Mouse (Mus musculus) telencephalon, adult 2 months (tissue): ENCODE data around the gene Sde2.

ENCODE experiments used
- DNase-seq: peaks from one replicate; pipeline ENCODE4 v3.0.0-alpha.2; 2011; ENCODE audit warnings: low read depth, low spot score

Sde2 gene

DNA sequence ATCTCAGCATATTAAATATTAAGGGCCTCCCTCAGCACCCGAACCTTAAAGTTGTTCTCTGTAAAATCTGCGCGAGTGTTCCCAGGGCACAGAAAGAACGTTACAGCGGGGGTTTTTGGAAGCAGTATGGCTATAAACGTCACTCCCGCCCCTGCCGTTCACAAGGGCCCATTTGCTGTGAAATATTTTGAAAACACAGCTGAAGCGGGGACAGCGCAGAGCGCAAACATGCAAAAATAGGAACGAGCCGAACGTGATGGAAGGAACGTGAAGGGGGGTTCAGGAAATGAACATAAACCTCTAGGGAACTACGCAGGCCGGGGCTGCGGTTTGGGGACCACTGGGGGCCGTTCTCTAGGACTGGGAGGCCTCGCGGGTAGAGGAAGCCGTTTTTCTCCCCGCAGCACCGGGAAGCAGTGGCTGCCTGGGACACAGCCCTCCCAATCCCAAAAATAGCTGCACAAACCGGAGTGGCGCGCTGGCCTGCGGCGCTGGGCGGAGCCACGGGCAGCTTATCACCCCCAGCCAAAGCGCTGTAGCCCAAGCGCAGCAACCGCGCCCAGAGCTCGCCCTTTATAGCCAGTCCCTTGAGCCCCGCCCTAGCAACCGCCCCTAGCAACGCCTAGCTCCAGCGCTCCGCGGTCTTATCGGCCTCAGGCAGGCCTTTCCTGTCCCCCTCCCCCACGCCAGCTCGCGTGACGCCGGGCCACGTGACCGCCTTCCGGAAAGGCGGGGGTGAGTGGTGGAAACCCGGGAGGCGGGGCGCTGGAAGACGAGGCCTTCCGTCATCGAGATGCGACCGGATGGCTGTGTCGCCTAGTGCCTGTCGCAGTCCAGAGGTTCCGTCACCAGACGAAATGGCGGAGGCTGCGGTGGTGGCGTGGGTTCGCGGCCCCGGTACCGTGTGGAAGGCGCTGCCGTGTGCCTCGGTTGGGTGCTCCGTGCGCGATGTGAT, at the start of gene Sde2:
Gene Sde2 (plus strand): TSS at position 812 of the 955 bp plus-strand sequence.
- peak; percentile 99 for DNase-seq

DNA sequence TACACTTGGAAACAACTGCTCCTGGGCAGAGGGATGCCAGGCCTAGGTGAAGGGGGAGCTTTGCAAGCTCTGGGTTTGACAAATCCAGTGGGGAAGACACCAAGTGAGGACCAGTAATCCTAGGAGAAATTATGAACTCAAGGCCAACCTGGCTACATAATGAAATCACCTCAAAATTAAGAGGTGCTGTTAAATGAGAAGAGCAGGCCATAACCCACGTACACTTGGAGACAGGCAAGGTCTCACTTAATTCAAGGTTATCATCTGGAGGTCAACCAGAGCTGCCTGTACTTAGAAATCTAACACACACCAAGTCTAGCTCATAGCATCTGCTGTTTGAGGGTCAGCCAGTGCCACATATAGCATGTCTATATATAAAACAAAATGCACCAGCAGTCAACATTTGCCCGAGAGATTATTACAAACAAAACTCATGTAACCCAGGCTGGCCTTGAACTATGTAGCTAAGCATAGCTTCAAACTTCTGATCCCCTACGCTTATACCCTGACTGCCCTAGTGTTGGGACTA, 49.4 kb upstream of the Sde2 start:
- DNase-seq: no peak

DNA sequence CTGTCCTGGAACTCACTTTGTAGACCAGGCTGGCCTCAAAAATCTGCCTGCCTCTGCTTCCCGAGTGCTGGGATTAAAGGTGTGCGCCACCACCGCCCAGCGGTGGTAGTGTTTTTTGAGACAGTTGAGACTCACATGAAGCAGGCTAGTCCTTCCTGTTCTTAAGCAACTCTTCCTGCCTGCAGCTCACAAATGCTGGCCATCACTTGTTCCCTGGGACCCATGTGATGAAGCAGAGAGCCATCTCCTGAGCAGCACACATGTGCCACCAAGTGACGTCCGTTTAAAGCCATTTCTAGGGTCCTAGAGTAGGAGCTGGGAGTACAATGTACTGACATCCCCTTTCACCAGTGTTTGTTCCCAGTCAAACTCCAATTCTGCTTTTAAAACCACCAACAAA, 47.0 kb upstream of the Sde2 start:
- no peak for DNase-seq

DNA sequence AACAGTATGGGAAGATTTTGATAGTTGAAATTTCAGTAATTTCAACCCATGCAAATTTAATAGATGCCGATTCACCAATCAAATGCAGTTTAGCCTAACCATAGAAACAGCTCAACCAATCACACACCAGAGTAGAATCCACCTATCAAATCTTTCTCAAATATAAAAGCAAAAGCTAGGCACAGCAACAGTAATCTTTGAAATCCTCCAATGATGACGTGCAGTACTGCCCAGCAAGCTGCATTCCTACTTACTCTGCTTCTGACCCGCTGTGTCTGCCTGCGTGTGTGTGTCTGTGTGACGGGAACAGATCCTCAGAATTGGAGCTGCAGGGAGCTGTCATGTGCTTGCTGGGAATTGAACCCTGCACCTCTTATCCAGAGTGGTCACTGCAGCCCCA, 42.1 kb upstream of the Sde2 start:
- DNase-seq: no peak

DNA sequence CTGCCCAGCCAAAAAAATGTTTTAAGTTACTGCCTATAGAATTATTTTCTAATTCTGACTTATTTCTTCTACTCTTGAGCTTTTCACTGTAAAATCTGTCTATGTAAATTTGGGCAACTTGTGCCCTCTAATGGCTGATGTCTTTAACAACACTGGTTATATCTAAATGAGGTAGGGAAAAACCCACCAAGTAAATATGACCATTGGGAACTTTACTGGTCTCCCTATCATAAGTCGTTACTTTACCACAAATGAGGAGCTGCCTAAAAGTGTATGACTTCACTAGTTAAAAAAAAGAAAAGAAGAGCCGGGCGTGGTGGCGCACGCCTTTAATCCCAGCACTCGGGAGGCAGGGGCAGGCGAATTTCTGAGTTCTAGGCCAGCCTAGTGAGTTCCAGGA, 40.0 kb upstream of the Sde2 start:
- DNase-seq: no peak

DNA sequence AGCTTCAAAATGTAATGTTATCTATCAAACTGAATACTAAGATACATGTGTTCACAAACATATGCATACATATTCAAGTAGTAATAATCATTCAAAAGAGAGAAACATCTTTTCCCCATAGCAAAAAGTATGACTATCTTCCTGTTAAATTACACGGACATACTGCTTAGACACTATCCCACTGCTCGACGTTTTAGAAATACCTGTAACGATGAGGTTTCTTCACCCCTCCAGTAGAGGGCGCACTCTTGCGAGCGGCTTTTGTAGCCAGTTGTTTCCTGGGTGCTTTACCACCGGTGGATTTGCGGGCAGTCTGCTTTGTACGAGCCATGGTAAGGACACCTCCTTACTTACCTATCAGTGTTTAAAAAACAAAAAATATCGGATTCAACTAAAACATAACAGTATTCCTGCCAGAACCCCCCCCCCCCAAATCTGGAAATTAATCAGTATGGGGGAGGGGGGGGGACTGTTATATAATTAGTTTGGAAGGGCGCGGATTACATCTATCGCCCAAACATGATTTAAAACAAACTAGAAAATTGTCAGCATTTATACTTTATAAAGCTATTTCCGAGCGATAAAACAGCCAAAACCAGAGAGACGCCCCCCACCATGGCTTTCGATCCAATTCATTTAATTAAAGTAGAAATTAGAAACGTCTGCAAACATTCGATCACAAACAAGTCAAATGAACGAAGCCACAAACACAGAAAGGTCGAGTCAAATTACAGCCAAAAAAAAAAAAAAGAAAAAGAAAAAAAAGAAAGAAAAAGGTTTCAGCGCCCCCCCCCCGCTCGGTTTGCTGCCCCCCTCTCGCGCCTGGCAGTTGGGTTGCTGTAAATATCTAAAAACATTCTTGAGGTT, 39.1 kb upstream of the Sde2 start:
- DNase-seq: no peak

DNA sequence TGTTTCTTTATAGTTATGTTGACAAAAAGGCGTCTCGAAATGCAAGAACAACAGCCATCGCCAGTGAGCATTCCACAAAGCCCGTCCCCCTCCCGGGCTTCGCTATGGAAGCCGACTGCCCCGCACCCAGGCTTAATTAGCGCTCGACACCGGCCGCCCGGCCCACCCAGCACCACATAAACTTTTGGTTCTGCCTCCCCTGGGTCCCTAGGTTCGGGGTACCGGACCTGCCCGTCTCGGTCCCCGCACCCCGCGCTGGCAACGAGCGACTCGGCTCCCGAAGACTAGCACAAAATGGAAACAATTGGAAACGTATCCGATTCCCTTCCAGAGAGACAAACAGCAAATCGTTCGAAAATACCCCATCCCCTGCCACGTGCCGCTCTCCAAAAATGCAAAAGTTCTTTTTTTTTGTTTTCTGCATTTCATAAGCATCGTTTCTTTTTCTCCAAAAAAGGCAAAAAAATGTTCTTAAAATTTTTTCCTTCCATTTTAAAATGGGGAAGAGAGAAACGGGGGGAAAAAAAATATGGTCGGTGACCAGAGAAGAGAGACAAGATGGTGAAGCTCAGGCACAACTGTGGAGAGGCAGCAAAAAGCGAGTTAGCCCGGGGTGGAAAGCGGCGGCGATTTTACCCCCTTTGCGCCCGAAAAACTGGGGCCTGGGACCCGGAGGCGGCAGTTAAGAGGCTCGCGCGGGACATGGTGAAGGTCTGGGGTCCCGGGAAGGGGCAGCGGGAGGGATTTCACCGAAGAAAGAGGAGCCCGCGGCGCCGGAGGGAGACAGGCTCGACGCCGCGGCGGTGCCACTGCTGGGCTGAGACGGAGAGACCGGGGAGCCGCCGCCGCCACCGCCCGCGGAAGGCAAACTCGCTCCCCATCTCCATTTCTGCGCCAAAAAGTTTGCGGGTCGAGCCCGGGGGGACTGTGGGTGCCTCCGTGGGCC, 38.2 kb upstream of the Sde2 start:
- no peak for DNase-seq

DNA sequence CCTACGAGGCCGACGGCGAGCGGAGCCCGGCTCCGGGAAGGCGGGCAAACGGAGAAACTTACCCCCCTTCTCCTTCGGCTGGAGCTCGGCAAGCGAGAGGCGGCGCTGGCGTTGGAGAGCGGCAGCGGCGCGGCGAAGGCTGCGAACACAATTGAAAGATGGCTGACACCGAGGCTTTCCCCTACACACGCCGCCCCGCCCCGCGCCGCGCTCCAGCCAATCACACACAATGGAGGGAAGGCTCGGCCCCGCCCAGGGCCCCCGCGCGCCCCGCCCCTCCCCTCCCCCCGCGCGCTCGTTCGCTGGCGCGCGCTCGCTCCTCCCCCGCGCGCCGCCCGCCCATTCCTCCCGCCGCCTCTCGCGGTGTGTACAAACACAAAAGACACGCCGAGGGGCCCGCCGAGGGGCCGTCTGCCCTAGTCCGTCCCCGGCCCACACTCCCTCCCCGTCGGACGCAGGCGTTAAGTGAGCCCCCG, 37.5 kb upstream of the Sde2 start:
- DNase-seq: peak; percentile 72

DNA sequence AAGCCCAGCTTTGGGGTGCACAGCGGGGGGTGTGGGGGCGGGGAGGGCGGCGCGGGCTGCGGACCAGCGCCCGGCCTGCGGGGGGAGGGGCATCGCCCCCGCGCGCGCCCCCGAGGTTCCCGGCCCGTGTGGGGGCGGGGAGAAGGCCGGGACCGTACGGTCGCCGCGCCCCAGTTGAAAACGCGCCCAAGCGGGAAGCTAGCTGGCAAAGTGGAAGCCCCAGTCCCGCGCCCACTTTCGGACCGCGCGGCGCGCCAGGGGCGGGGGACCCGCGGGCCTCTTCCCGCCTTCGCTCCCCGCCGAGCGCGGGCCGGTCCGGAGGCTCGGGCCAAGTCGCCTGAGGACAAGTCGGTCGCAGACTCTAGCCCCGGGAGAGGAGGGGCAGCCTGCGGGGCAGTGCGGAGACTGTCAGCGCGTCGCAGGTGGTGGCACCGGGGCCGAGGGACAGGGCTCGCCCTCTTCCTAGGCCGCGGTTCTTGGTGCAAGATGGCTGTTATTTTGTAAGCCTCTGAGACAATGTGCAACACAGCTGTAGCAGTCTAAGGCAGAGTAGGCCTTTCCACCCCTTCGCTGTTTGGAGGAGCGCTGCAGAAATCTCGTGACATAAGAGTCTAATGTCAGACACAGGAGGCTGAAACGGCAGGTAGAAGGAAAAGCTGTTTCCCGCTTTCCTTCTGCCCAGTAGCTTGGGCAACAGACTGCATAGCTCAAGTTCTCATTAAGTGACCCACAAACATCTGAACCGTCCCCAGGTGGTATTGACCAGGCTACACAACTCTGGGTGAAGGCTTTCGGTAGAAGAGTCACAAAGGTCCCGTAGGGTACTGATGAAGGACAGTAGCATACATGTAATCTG, 36.8 kb upstream of the Sde2 start, which contains the start of gene H3f3a:
Gene H3f3a (minus strand): TSS at position 59 of the 856 bp plus-strand sequence.
- no peak for DNase-seq

DNA sequence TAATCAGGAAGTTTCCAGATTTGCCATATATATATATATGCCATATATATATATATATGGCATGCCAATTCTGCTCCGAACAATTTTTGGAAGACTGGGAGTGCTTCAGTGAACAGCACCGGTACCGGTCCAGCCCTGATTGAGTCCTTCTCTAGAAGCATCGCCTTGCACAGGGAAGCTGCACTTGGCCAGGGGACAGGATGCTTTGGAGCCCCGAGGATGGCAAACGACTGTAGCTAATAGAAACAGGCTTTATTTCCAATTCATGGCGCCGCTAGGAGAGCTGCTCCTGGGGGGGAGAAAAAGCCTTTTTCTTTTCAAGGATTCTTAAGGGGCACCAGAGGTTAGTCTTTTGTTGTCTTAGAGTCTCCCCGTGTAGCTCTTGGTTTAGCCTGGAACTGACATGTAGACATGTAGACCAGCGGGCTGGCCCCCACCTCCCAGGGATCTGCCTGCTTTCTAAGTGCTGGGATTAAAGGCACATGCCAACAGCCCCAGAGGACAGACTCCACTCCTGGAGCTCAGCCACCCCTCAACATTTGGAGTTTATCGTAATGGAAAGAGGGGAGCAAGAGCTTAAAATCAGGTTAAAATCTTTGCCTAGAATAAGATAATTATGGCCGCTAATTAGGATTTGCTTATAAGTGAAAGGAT, 35.4 kb upstream of the Sde2 start:
- no peak for DNase-seq

DNA sequence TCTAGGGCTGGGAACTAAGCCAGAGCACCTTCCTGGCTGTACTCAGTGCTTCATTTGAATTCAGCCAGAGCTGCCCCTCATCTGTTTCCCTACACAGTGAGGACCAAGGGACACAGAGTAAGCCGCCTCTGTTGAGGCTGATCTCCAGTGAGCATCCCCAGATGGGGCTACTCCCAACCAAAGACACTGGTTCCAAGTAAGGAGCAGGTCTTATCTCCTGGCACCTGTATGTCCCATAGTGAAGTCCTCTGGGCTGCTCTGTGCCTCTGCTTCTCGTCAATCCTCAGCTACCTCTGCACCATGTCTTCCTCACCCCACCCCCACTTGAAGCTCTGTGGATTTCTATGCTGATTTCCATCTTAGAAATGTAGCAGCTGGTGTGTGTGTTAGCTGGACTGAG, 32.9 kb upstream of the Sde2 start:
- no peak for DNase-seq

DNA sequence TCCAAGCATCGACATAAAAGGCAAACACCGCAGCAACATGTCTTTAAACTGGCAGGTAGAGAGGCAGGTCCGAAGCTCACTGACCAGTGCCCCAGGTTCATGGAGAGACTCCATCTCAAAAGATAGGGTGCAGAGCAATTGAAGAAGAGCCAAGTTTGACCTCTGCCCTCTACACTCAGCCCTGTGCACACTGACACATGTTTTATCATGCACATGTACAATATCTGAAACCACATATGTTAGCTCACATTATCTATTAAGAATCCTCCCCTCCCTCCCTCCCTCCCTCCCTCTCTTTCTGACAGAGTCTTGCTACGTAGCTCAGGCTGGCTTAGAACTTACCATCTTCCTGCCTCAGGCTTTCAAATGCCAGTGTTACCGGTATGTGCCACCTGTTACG, 29.8 kb upstream of the Sde2 start:
- DNase-seq: no peak

DNA sequence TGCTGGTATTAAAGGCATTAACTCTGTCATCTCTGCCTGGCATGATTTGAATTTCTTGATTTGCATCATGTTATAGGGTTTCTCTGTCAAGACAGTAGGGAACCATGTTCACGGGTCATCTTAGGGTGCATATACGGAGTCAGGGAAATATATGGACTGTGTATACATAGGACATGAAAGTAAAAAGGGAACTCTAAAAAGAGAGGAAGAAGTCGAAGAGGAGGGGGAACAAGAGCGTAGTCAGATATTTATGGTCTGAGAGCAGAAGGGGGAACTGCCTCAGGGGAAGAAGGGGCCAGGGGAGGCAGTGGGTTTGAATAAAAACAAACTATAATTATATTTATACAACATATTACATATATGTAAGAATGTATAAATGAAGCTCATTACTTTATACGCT, 28.7 kb upstream of the Sde2 start:
- no peak for DNase-seq

DNA sequence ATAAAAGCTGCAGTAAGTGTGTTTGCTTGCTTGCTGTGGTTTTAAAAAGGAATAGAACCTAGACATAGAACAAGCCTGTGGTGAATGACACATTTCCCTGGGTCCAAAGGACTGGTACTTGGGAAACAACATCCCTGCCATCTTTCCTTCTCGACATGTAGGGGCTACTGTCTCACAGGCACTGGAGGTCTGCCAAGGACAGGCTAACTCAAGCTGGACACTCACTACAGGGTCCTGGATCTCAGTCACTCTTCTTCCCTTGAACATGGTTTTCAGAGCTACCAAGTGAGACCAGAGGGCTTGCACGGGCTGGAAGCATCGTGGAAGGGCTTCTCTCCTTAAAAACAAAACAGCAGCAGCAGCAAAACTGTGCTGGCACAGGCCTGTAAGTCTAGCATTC, 27.2 kb upstream of the Sde2 start:
- DNase-seq: no peak

DNA sequence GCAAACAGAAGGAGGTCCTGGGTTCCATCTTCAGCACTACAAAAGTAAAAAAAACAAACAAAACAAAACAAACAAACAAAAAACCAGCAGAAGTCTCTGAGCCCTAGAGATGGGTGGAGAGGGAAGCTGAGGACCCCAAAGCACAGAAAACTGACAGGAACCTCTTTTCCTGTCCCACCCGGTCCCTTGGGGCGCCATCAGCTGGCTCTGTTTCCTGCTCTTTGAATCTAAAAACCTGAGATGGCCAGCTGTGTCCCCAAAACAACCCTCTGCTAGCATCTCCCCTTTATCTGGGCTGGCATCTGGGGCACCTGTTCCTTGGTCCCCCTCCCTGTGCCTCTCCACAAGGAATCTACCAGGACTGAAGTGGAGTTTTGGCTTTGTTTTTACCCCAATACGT, 26.2 kb upstream of the Sde2 start:
- no peak for DNase-seq

DNA sequence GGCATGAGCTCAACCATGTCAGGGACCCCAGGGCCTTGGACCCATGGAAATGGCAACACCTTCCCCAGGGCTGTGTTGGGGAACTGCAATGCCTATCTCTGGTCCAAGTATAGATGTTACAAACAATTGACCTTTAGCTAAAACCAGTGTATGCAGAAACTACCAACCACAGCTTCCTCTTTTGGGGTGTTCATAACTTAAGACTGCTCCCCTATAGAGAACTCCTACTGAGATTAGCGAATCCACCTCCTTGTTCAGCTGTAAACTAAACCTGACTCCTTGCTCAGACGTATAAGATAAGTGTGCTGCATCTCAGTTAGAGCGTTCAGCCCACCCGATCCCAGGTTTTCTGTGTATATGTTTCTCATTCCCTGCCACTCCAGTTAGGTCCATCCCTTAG, 24.3 kb upstream of the Sde2 start:
- DNase-seq: no peak

DNA sequence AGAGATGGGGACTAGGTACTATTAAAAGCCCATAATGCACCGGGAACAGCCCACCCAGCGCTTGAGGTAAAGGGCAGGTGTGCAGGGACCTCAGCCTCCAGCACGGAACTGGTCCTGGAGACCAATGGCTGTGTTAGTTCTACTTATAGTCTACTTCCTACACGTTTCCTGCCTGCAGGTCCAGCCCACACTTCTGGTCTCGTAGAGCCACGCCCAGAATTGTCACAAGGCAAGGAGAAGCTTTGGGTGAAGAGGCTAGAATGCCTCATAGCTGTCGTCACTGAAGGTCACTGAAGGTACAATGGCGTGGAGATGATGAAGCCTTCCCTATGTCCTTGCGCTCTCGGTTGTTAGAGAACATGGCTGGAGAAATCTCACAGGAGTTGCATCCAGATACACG, 21.2 kb upstream of the Sde2 start:
- DNase-seq: no peak

DNA sequence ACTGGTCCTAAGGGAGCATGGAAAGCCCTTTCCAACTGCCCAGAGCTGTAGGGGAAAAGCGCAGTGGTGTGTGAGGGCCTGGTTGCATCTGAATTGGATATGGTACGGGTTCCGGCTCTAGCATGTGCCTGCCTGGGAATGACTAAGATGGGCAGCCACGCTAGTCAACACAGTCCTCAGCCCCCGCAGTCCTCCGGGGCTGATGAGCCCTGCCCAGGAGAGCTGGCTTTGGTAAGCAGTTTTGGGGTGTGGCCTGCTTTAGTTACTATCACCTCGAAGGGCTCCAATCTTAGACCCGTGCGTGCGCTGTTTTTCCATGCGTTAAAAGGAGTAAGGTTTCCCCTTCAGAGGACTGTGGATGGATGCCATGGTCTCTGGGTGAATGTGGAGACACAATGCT, 20.8 kb upstream of the Sde2 start:
- DNase-seq: no peak

DNA sequence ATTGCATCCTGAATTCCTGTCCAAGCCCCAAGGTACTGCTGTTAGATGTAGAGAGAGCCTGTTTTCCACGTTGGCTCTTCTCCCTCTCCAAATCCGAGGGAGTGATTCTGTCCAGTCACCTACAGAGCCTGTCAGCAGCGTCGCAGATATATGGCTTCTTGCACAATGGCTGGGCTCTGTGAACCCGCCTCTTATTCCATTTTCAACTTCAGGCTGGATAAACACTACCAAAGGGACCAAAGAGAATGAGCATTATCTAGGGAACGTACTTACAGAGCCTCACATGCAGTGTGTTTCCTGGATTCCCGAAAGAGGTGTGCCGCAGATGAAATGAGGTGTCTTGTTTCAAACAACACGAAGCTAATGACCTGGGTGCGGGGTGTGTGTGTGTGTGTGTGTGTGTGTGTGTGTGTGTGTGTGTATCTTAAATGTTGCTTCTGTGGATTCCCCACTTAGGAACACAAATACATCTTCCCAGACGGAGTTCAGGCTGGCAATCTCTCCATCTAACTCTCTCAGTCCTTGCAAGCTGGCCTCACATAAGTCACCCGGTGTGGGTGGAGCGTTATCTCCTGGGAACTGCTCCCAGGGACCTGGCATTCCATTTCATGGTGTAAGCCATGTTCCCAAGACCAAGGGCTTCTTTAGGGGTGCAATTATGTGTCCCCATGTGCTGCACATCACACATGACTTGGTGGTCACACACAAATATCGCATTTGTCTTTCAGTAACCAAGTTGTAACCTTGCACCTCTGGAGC, 20.2 kb upstream of the Sde2 start:
- DNase-seq: no peak
